Mouse (Mus musculus) megakaryocyte, embryonic 14.5 days (primary cell): ENCODE results near the gene Cobl. TPM values are rescaled to one million over a fixed set of nuclear protein-coding genes. Genes with fewer than 3 reads are reported as not detected.

Experiments used
- H3K27me3 ChIP-seq: replicated peaks from 2 replicates; pipeline ENCODE3; 2012; ENCODE audit warnings: inconsistent platforms
- H3K36me3 ChIP-seq: replicated peaks from 2 replicates; pipeline ENCODE3; 2012; ENCODE audit warnings: low read length, inconsistent platforms, mixed read lengths
- H3K4me1 ChIP-seq: 2 replicates; pipeline ENCODE4 v1.6.1; 2012; ENCODE audit warnings: inconsistent platforms
- H3K4me3 ChIP-seq: replicated peaks from 2 replicates; pipeline ENCODE3; 2012; ENCODE audit warnings: moderate library complexity, mild to moderate bottlenecking, inconsistent platforms
- H3K9me3 ChIP-seq: 2 replicates; pipeline ENCODE4 v1.6.1; 2012; ENCODE audit warnings: inconsistent platforms
- FLI1 ChIP-seq: IDR thresholded peaks from 2 replicates; pipeline ENCODE4 v1.6.1; 2012; ENCODE audit warnings: low read length, inconsistent platforms, mixed read lengths
- GATA1 ChIP-seq: IDR thresholded peaks from 3 replicates; pipeline ENCODE4 v1.6.1; 2012; ENCODE audit warnings: mixed read lengths, low read length, inconsistent platforms, borderline replicate concordance
- polyA plus RNA-seq: library from polyadenylated mRNA; stranded (reverse); fragments of >175 nt; gene quantifications from 2 replicates; pipeline ENCODE4 v1.2.3, GENCODE M21; 2012; ENCODE audit warnings: low replicate concordance; ENCODE audit not compliant: insufficient read depth

Cobl gene
- polyA plus RNA-seq, 1 experiment, result not detected

DNA sequence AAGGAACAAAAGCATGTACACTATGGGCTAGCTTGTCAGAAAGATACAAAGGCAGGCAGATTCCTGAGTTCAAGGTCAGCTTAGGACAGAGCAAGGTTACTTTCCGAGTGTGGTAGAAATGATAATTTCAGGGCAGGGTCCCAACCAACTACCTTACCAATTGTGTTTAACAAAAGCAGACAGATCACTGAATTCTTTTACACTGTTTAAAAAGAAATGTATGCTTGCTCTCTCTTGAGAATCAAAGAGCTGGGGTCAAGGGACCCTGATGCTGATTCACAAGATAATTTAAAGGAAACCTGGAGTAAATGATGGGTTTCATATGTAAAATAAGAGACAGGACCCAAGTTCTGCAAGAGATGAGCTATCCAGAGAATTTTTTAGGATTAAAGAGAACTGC lies 4.9 kb upstream of the Cobl start:
- H3K4me3 ChIP-seq, result no peak overlapping the region
- TF ChIP-seq FLI1 (no peak), GATA1 (no peak)
- H3K36me3 ChIP-seq, result no peaks in the 10 kb centered on the region
- peaks cover 3% of the 10 kb centered on the region for H3K4me1 ChIP-seq
- no peaks in the 10 kb centered on the region for H3K9me3 ChIP-seq
- H3K27me3 ChIP-seq, result peaks cover 17% of the 10 kb centered on the region

DNA sequence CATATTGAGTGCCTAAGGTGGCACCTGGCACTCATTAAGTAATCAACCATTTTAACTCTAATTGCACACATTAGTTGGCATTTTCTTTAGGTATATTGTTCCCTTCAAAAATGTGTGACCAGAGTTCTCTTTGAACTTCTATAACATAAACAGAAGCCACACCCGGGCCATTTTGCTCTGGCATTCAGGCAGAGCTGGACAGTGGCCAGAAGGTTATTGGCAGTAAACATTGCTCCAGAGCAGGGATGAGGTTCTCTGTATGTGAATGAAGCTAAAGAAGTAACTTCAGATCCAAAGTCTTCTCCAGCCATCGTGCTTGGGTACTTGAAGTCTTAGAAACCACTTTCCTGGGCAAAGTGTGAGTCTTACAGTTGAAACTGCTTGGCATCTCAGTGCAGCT lies 3.9 kb upstream of the Cobl start:
- H3K27me3 ChIP-seq, result peaks cover 27% of the 10 kb centered on the region
- H3K4me1 ChIP-seq, result peaks cover 10% of the 10 kb centered on the region
- no peak for TF ChIP-seq GATA1
- TF ChIP-seq FLI1, result no peak
- peaks cover 7% of the 10 kb centered on the region; the same call in 1 of the 2 replicates for H3K9me3 ChIP-seq
- H3K36me3 ChIP-seq, result no peaks in the 10 kb centered on the region
- no peak overlapping the region for H3K4me3 ChIP-seq

DNA sequence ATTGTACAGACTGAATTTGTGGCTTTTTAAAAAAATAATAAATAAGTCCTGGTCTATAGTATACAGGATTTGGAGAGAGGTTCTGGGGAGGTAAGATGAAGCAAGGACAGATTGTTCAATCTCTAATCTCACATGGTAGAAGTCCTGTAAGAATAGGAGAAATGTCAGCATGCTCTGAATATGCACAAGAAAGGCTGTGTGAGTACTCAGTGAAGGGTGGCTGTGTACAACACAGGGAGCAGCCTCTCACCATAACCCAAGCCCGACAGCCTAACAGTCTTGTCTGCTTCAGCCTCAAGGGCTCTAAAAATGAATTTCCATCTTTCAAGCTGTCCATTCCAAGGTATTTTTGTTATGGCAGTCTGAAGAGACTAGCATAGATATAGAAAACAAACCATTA lies 3.1 kb upstream of the Cobl start:
- peaks cover 10% of the 10 kb centered on the region for H3K4me1 ChIP-seq
- no peaks in the 10 kb centered on the region for H3K36me3 ChIP-seq
- no peak for TF ChIP-seq FLI1
- no peak for TF ChIP-seq GATA1
- peaks cover 7% of the 10 kb centered on the region; the same call in 1 of the 2 replicates for H3K9me3 ChIP-seq
- H3K27me3 ChIP-seq, result peaks cover 31% of the 10 kb centered on the region
- no peak overlapping the region for H3K4me3 ChIP-seq

DNA sequence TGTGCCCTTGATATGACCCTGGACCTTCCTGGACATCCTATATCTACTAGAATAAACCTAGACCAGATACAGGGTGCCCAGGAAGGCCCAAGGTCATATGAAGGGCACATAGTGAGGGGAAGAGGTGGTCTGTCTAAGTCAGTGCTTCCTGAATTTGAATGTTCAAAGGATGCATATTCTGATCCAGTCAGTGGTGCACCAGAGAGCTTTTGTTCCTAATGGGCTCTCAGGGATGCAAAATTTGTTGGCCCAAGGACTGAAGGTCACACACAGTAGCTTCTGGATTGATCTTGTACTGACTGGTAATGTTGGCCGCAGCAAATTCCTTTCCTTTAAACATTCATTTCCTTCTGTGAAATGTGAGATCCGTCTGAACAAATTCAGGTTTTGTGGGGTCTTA lies 2.5 kb upstream of the Cobl start:
- peaks cover 31% of the 10 kb centered on the region for H3K27me3 ChIP-seq
- no peak for TF ChIP-seq GATA1
- TF ChIP-seq FLI1, result no peak
- no peak overlapping the region for H3K4me3 ChIP-seq
- peaks cover 10% of the 10 kb centered on the region for H3K4me1 ChIP-seq
- peaks cover 7% of the 10 kb centered on the region; the same call in 1 of the 2 replicates for H3K9me3 ChIP-seq
- H3K36me3 ChIP-seq, result no peaks in the 10 kb centered on the region

DNA sequence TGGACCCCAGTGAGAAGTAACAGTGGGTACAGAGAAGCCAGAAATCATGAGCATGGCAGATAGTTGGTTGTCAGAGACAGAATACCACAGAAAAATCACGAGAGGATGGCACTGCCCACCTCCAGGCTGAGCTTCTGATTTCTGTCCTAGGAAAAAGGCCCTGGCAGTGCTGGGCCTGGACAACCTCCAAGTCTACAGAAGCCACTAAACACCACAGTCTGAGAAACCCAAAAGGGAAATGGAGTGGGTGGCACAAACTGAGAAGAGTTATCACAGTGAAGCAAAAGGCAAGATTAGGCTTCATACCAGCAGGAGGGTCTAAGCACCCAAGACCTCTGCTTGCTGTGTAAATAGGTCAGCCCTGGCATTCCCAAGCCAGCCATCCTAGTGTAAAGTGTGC lies 1.8 kb upstream of the Cobl start:
- Histone ChIP-seq H3K27me3 (peaks cover 33% of the 10 kb centered on the region), H3K9me3 (peaks cover 7% of the 10 kb centered on the region; the same call in 1 of the 2 replicates), H3K4me3 (no peak overlapping the region), H3K4me1 (peaks cover 10% of the 10 kb centered on the region), H3K36me3 (no peaks in the 10 kb centered on the region)
- no peak for TF ChIP-seq GATA1
- no peak for TF ChIP-seq FLI1

DNA sequence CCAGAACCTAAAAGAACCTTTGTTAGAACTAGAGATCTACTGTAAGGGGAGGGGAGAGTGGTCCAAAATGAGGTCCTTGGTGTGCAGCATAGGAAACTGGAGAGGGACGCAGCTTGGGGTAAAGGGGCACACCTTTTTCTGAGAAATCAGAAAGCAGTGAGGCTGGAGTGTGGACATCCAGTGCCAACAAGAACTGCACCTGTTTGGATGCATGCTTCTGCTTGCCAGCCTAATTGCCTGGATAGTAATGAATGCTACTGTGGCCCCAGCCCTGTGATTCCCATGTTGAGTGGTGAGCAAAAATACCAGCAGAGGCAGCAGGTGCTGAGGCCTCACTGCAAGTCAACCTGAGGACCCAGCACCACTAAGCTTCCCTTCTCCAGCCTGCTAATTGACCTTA lies 469 bp upstream of the Cobl start:
- Histone ChIP-seq H3K36me3 (no peaks in the 10 kb centered on the region), H3K9me3 (peaks cover 7% of the 10 kb centered on the region; the same call in 1 of the 2 replicates), H3K27me3 (peaks cover 33% of the 10 kb centered on the region), H3K4me3 (no peak overlapping the region), H3K4me1 (peaks cover 10% of the 10 kb centered on the region)
- TF ChIP-seq FLI1 (no peak), GATA1 (no peak)

DNA sequence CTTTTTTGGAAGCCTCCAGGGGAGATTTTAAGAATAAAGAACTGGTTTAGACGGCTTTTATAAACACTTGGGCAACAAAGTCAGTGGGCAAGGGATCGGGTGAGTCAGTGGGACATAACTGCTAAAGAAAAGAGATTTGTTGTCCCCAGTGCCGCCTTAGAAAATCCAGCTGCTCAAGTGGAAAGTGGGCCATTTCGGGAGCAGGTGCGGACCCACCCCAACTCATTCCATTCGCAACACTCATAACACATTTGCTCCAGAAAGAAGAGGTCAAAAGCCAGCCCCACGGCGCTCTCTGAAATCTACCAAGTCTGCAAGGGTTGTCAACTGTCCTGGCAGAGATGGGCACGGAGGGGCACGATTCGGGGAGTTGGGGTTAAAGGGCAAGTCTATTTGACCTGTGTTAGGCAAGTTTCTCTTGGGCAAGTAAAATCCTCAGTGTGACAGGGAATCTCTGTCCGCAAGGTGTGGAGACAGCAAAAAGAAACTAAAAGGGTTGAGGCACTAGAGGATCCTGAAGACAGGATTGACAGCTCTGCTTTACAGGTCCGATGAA lies 1.1 kb downstream of the Cobl start:
- Histone ChIP-seq H3K4me3 (no peak overlapping the region), H3K4me1 (peaks cover 10% of the 10 kb centered on the region), H3K36me3 (no peaks in the 10 kb centered on the region), H3K9me3 (peaks cover 7% of the 10 kb centered on the region; the same call in 1 of the 2 replicates), H3K27me3 (peaks cover 33% of the 10 kb centered on the region)
- TF ChIP-seq FLI1 (no peak), GATA1 (no peak)

DNA sequence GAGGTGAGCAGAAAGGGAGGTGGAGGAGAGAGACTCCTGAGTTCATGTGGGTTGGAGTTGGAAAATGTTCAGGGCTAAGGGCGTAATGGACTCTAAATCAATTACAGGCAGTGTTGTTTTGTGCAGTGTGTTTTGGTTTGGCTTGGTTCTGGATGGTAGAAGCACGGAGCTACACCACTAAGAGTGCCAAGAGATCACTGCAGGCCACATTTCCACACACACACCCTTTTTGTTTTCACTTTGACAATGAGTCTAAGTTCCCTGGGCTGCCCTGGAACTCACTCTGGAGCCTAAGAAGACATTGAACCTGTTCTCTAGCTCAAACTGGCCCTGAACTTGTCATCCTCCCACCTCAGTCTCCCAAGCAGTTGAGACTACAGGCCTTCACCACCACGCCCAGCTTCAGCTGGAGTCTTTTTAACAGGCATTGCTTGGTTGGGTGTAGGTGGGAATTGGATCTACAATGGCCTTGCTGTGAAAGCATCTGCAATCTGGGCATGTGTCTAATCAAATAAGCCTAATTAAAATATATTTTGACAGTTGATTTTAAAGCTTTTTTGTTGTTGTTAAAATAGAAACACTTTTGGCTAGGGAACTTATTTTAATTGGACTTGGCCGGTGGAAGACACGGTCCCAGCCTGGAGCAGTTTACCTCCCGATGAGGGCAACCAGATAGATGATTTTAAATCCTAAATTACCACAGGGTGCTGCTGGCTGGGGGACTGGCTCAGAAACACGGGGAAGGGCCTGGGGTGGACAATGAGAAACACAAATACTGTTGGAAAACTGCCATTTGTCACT lies 4.8 kb downstream of the Cobl start:
- TF ChIP-seq FLI1 (no peak), GATA1 (no peak)
- peaks cover 19% of the 10 kb centered on the region for H3K27me3 ChIP-seq
- peaks cover 10% of the 10 kb centered on the region for H3K4me1 ChIP-seq

DNA sequence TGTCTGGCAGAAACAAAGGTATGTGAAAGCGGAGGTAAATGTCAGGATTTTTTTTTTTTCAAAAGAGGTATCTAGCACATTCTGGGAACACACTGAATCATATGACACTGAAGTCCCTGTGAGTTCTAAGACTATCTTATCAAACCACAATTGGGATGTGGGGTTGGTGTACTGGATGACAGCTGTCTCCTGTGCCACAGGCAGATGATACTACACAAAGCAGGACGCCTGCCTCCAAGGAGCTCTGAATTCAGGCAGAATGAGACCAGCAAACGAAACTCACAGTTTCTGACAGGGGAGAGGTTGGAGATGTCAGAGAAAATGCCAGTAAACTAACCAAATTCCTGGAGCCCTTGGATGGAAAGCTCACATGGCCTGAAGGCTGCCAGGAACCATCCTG lies 5.9 kb downstream of the Cobl start:
- peaks cover 7% of the 10 kb centered on the region for H3K27me3 ChIP-seq
- no peak for TF ChIP-seq GATA1
- TF ChIP-seq FLI1, result no peak
- no peaks in the 10 kb centered on the region for H3K4me1 ChIP-seq
- no peak overlapping the region for H3K4me3 ChIP-seq
- H3K36me3 ChIP-seq, result no peaks in the 10 kb centered on the region
- H3K9me3 ChIP-seq, result no peaks in the 10 kb centered on the region; the same call in 1 of the 2 replicates

More for the DNA sequence above, 4.8 kb downstream of the Cobl start:
- Histone ChIP-seq H3K4me3 (no peak overlapping the region), H3K9me3 (peaks cover 7% of the 10 kb centered on the region; the same call in 1 of the 2 replicates), H3K36me3 (no peaks in the 10 kb centered on the region)

DNA sequence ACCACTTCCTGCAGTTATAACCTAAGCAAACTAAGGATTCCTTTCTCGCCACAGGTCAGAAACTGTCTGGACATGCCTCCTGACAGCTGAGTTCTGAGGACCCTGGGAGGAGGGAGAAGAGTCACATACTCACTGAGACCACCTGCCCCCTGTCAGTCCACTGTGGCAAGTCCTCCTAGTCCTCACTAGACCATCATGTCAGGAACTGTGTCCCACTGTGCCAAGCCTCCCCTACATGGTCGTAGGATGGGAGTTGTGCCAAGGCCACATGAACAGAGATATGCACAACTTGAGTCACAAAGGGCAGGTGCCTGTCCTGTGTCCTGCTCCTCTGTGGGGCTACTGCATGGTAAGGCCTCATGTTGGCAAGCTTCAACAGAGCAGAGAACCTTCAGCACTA lies 6.4 kb downstream of the Cobl start:
- no peak for TF ChIP-seq GATA1
- TF ChIP-seq FLI1, result no peak
- Histone ChIP-seq H3K4me3 (no peak overlapping the region), H3K36me3 (no peaks in the 10 kb centered on the region), H3K9me3 (no peaks in the 10 kb centered on the region), H3K27me3 (peaks cover 4% of the 10 kb centered on the region), H3K4me1 (no peaks in the 10 kb centered on the region)
